Mouse (Mus musculus): ENCODE data around the gene Hoxd1.

Gene Hoxd1

GRCm38 (mm10) chr2:74747661-74748141 lies 15.1 kb upstream of the Hoxd1 start:
- DNase-seq (ENCODE audit: low spot score in 2 of 2): no peak

GRCm38 (mm10) chr2:74748436-74748995 lies 14.3 kb upstream of the Hoxd1 start:
- no peak for DNase-seq (ENCODE audit: low spot score in 2 of 2)

GRCm38 (mm10) chr2:74749337-74750121 lies 13.3 kb upstream of the Hoxd1 start:
- DNase-seq (ENCODE audit: low spot score in 2 of 2): no peak

- no peak for DNase-seq (ENCODE audit: low spot score in 2 of 2)
Observed at GRCm38 (mm10) chr2:74750731-74751250, 12.0 kb upstream of the Hoxd1 start.

GRCm38 (mm10) chr2:74751861-74752260 lies 10.9 kb upstream of the Hoxd1 start:
- no peak for DNase-seq (ENCODE audit: low spot score in 2 of 2)

- no peak for DNase-seq (ENCODE audit: low spot score in 2 of 2)
Observed at GRCm38 (mm10) chr2:74752431-74753174, 10.2 kb upstream of the Hoxd1 start.

GRCm38 (mm10) chr2:74753175-74753523 lies 9.6 kb upstream of the Hoxd1 start:
- DNase-seq (ENCODE audit: low spot score in 2 of 2): no peak

GRCm38 (mm10) chr2:74753711-74754110 lies 9.1 kb upstream of the Hoxd1 start:
- no peak for DNase-seq (ENCODE audit: low spot score in 2 of 2)

- no peak for DNase-seq (ENCODE audit: low spot score in 2 of 2)
Observed at GRCm38 (mm10) chr2:74760146-74760545, 2.6 kb upstream of the Hoxd1 start.

- no peak for DNase-seq (ENCODE audit: low spot score in 2 of 2)
Observed at GRCm38 (mm10) chr2:74761941-74762340, 839 bp upstream of the Hoxd1 start.

GRCm38 (mm10) chr2:74763245-74763735 lies 510 bp downstream of the Hoxd1 start:
- no peak for DNase-seq (ENCODE audit: low spot score in 2 of 2)

GRCm38 (mm10) chr2:74763976-74764375 lies 1.2 kb downstream of the Hoxd1 start:
- no peak for DNase-seq (ENCODE audit: low spot score in 2 of 2)

GRCm38 (mm10) chr2:74774359-74774758 lies 11.6 kb downstream of the Hoxd1 start:
- DNase-seq (ENCODE audit: low spot score in 2 of 2): peak in 1 of 2 experiments; percentile 3

- no peak for DNase-seq (ENCODE audit: low spot score in 2 of 2)
Observed at GRCm38 (mm10) chr2:74777536-74778275, 14.9 kb downstream of the Hoxd1 start.

GRCm38 (mm10) chr2:74781386-74781785 lies 18.6 kb downstream of the Hoxd1 start:
- DNase-seq (ENCODE audit: low spot score in 2 of 2): no peak

- DNase-seq (ENCODE audit: low spot score in 2 of 2): no peak
Observed at GRCm38 (mm10) chr2:74795531-74795930, 32.8 kb downstream of the Hoxd1 start.

GRCm38 (mm10) chr2:74808431-74808830 lies 45.7 kb downstream of the Hoxd1 start:
- DNase-seq (ENCODE audit: low spot score in 2 of 2): no peak

Measured in right cerebral cortex, postnatal 36 days (tissue).